Mouse (Mus musculus): Measurements from ENCODE around the gene Cnot11. TPM values are rescaled to one million over a fixed set of nuclear protein-coding genes. Genes with fewer than 3 reads are reported as not detected.

Cnot11 gene
- polyA plus RNA-seq, 1 experiment: 16.8 TPM

DNA sequence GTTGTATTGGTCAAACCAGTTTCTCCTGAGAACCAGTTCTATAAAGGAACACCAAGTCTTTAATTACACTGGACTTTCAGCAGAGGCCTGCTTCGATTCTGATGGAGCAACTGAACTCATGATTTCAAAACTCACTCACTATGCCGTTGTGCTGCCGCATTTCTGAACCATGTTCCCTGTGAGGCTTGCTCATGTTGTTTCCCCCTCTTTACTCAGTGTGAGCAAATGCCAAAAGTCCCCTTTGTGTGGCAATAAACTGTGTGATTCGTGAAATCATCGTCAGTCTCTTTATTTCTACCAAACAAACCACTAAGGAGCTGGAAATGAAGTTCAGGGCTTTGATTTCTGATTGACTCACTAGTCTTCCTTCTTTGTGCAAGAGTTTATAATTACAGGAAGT, 43.7 kb downstream of the Cnot11 start:
- H3ac ChIP-seq (ENCODE audit: control insufficient read depth, insufficient read length): no peak overlapping the region
- H3K4me3 ChIP-seq: no peak overlapping the region
- no peak for TF ChIP-seq E2F4 (IDR thresholded peaks at IDR 0.05; ENCODE audit: insufficient read depth)
- no peak for TF ChIP-seq SRF (IDR thresholded peaks at IDR 0.05; ENCODE audit: control insufficient read depth, insufficient read length, low read depth)
- TF ChIP-seq POLR2A (IDR thresholded peaks at IDR 0.05; ENCODE audit: insufficient read length, low read depth): no peak
- no peak for TF ChIP-seq POLR2AphosphoS2 (IDR thresholded peaks at IDR 0.05; ENCODE audit: insufficient read length, low read depth)
- TF ChIP-seq USF1 (IDR thresholded peaks at IDR 0.05; ENCODE audit: low read depth): no peak
- no peak for TF ChIP-seq REST (IDR thresholded peaks at IDR 0.05; ENCODE audit: insufficient read depth, insufficient read length)
- no peak for TF ChIP-seq CEBPB (IDR thresholded peaks at IDR 0.05; ENCODE audit: insufficient read depth, poor library complexity, severe bottlenecking)
- TF ChIP-seq MYOG (IDR thresholded peaks at IDR 0.05; ENCODE audit: control insufficient read depth in 1 of 3, insufficient read depth in 1 of 3, insufficient read length in 2 of 3, low read depth in 2 of 3): no peak
- TF ChIP-seq MYOD1 (IDR thresholded peaks at IDR 0.05; ENCODE audit: control insufficient read depth in 1 of 3, insufficient read length in 2 of 3, low read depth in 2 of 3): no peak
- no peak for TF ChIP-seq MAX (IDR thresholded peaks at IDR 0.05; ENCODE audit: low read depth)
- TF ChIP-seq TCF3 (IDR thresholded peaks at IDR 0.05; ENCODE audit: insufficient read length, low read depth): no peak
- TF ChIP-seq TCF12 (IDR thresholded peaks at IDR 0.05; ENCODE audit: insufficient read depth, poor library complexity, severe bottlenecking): no peak
- peaks cover 14% of the 10 kb centered on the region for H3K27me3 ChIP-seq (ENCODE audit: control insufficient read depth, insufficient read depth, insufficient read length)
- H3K79me2 ChIP-seq (ENCODE audit: control insufficient read depth, insufficient read depth): peaks cover 30% of the 10 kb centered on the region
- H3K4me2 ChIP-seq (ENCODE audit: low read depth): no peak overlapping the region
- H3K36me3 ChIP-seq (ENCODE audit: control insufficient read depth, insufficient read depth): no peaks in the 10 kb centered on the region

GRCm38 (mm10) chr1:39579139-39579538, 44.3 kb downstream of the Cnot11 start:
- Histone ChIP-seq H3K27me3 (ENCODE audit: control insufficient read depth, insufficient read depth, insufficient read length) (peaks cover 14% of the 10 kb centered on the region), H3ac (ENCODE audit: control insufficient read depth, insufficient read length) (no peak overlapping the region), H3K36me3 (ENCODE audit: control insufficient read depth, insufficient read depth) (no peaks in the 10 kb centered on the region), H3K4me2 (ENCODE audit: low read depth) (no peak overlapping the region), H3K79me2 (ENCODE audit: control insufficient read depth, insufficient read depth) (peaks cover 23% of the 10 kb centered on the region), H3K4me3 (no peak overlapping the region)
- TF ChIP-seq SRF (IDR thresholded peaks at IDR 0.05; ENCODE audit: control insufficient read depth, insufficient read length, low read depth) (no peak), TCF3 (IDR thresholded peaks at IDR 0.05; ENCODE audit: insufficient read length, low read depth) (no peak), TCF12 (IDR thresholded peaks at IDR 0.05; ENCODE audit: insufficient read depth, poor library complexity, severe bottlenecking) (no peak), MYOD1 (IDR thresholded peaks at IDR 0.05; ENCODE audit: control insufficient read depth in 1 of 3, insufficient read length in 2 of 3, low read depth in 2 of 3) (no peak), USF1 (IDR thresholded peaks at IDR 0.05; ENCODE audit: low read depth) (no peak), POLR2AphosphoS2 (IDR thresholded peaks at IDR 0.05; ENCODE audit: insufficient read length, low read depth) (no peak)

GRCm38 (mm10) chr1:39581215-39581614, 46.4 kb downstream of the Cnot11 start:
- H3K27me3 ChIP-seq (ENCODE audit: control insufficient read depth, insufficient read depth, insufficient read length): peaks cover 14% of the 10 kb centered on the region
- no peaks in the 10 kb centered on the region for H3K36me3 ChIP-seq (ENCODE audit: control insufficient read depth, insufficient read depth)
- no peak overlapping the region for H3K4me3 ChIP-seq
- H3K79me2 ChIP-seq (ENCODE audit: control insufficient read depth, insufficient read depth): peaks cover 2% of the 10 kb centered on the region
- TF ChIP-seq MYOD1 (IDR thresholded peaks at IDR 0.05; ENCODE audit: control insufficient read depth in 1 of 3, insufficient read length in 2 of 3, low read depth in 2 of 3) (no peak), E2F4 (IDR thresholded peaks at IDR 0.05; ENCODE audit: insufficient read depth) (no peak), REST (IDR thresholded peaks at IDR 0.05; ENCODE audit: insufficient read depth, insufficient read length) (no peak), POLR2A (IDR thresholded peaks at IDR 0.05; ENCODE audit: insufficient read length, low read depth) (no peak), MAX (IDR thresholded peaks at IDR 0.05; ENCODE audit: low read depth) (no peak), USF1 (IDR thresholded peaks at IDR 0.05; ENCODE audit: low read depth) (no peak), CEBPB (IDR thresholded peaks at IDR 0.05; ENCODE audit: insufficient read depth, poor library complexity, severe bottlenecking) (no peak), POLR2AphosphoS2 (IDR thresholded peaks at IDR 0.05; ENCODE audit: insufficient read length, low read depth) (no peak), TCF12 (IDR thresholded peaks at IDR 0.05; ENCODE audit: insufficient read depth, poor library complexity, severe bottlenecking) (no peak)
- H3K4me2 ChIP-seq (ENCODE audit: low read depth): no peak overlapping the region
- H3ac ChIP-seq (ENCODE audit: control insufficient read depth, insufficient read length): no peak overlapping the region

GRCm38 (mm10) chr1:39583173-39583572, 48.4 kb downstream of the Cnot11 start:
- Histone ChIP-seq H3K79me2 (ENCODE audit: control insufficient read depth, insufficient read depth) (no peaks in the 10 kb centered on the region), H3ac (ENCODE audit: control insufficient read depth, insufficient read length) (no peak overlapping the region), H3K27me3 (ENCODE audit: control insufficient read depth, insufficient read depth, insufficient read length) (peaks cover 14% of the 10 kb centered on the region), H3K4me3 (no peak overlapping the region), H3K4me2 (ENCODE audit: low read depth) (no peak overlapping the region), H3K36me3 (ENCODE audit: control insufficient read depth, insufficient read depth) (no peaks in the 10 kb centered on the region)
- TF ChIP-seq TCF3 (IDR thresholded peaks at IDR 0.05; ENCODE audit: insufficient read length, low read depth) (no peak), E2F4 (IDR thresholded peaks at IDR 0.05; ENCODE audit: insufficient read depth) (no peak), REST (IDR thresholded peaks at IDR 0.05; ENCODE audit: insufficient read depth, insufficient read length) (no peak), POLR2AphosphoS2 (IDR thresholded peaks at IDR 0.05; ENCODE audit: insufficient read length, low read depth) (no peak), SRF (IDR thresholded peaks at IDR 0.05; ENCODE audit: control insufficient read depth, insufficient read length, low read depth) (no peak), MYOD1 (IDR thresholded peaks at IDR 0.05; ENCODE audit: control insufficient read depth in 1 of 3, insufficient read length in 2 of 3, low read depth in 2 of 3) (no peak), MAX (IDR thresholded peaks at IDR 0.05; ENCODE audit: low read depth) (no peak), POLR2A (IDR thresholded peaks at IDR 0.05; ENCODE audit: insufficient read length, low read depth) (no peak), MYOG (IDR thresholded peaks at IDR 0.05; ENCODE audit: control insufficient read depth in 1 of 3, insufficient read depth in 1 of 3, insufficient read length in 2 of 3, low read depth in 2 of 3) (no peak), CEBPB (IDR thresholded peaks at IDR 0.05; ENCODE audit: insufficient read depth, poor library complexity, severe bottlenecking) (no peak), USF1 (IDR thresholded peaks at IDR 0.05; ENCODE audit: low read depth) (no peak)

DNA sequence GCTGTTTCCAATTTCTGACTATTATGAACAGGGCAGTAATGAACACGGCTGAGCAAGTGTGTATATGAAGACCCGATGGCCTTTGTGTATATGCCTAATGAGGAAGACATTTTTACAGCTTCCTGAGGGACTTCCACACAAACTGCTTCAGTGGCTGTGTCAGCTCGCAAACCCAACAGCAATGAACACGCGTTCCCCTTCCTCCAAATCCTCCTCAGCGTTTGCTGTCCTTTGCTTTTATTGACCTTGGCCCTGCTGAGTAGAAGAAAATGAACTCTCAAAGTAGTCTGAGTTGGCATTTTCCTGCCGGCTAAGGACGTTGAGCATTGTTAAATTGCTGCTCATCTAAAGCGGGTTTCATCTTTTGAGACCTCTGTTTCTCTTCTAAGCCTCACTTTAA, 50.6 kb downstream of the Cnot11 start:
- H3K4me2 ChIP-seq (ENCODE audit: low read depth): no peak overlapping the region
- no peaks in the 10 kb centered on the region for H3K79me2 ChIP-seq (ENCODE audit: control insufficient read depth, insufficient read depth)
- no peak overlapping the region for H3K4me3 ChIP-seq
- H3K36me3 ChIP-seq (ENCODE audit: control insufficient read depth, insufficient read depth): no peaks in the 10 kb centered on the region
- no peak overlapping the region for H3ac ChIP-seq (ENCODE audit: control insufficient read depth, insufficient read length)
- H3K27me3 ChIP-seq (ENCODE audit: control insufficient read depth, insufficient read depth, insufficient read length): peaks cover 14% of the 10 kb centered on the region
- TF ChIP-seq TCF3 (IDR thresholded peaks at IDR 0.05; ENCODE audit: insufficient read length, low read depth) (no peak), CEBPB (IDR thresholded peaks at IDR 0.05; ENCODE audit: insufficient read depth, poor library complexity, severe bottlenecking) (no peak), MYOD1 (IDR thresholded peaks at IDR 0.05; ENCODE audit: control insufficient read depth in 1 of 3, insufficient read length in 2 of 3, low read depth in 2 of 3) (no peak), MYOG (IDR thresholded peaks at IDR 0.05; ENCODE audit: control insufficient read depth in 1 of 3, insufficient read depth in 1 of 3, insufficient read length in 2 of 3, low read depth in 2 of 3) (no peak), POLR2A (IDR thresholded peaks at IDR 0.05; ENCODE audit: insufficient read length, low read depth) (no peak), REST (IDR thresholded peaks at IDR 0.05; ENCODE audit: insufficient read depth, insufficient read length) (no peak), MAX (IDR thresholded peaks at IDR 0.05; ENCODE audit: low read depth) (no peak), TCF12 (IDR thresholded peaks at IDR 0.05; ENCODE audit: insufficient read depth, poor library complexity, severe bottlenecking) (no peak), POLR2AphosphoS2 (IDR thresholded peaks at IDR 0.05; ENCODE audit: insufficient read length, low read depth) (no peak), USF1 (IDR thresholded peaks at IDR 0.05; ENCODE audit: low read depth) (no peak), SRF (IDR thresholded peaks at IDR 0.05; ENCODE audit: control insufficient read depth, insufficient read length, low read depth) (no peak), E2F4 (IDR thresholded peaks at IDR 0.05; ENCODE audit: insufficient read depth) (no peak)
